Mouse (Mus musculus) heart, embryonic 11.5 days (tissue): ENCODE data around the gene Klf9. TPM values are rescaled to one million over a fixed set of nuclear protein-coding genes. Genes with fewer than 3 reads are reported as not detected.

Source experiments
- ATAC-seq: fragments of 200-750 bp; cut with Nextera tagmentation; replicated peaks from 2 replicates; pipeline ENCODE4 v1.8.0; 2017; ENCODE audit warnings: moderate library complexity; ENCODE audit not compliant: insufficient number of reproducible peaks, low FRiP score, low TSS enrichment
- H3K27ac ChIP-seq: fragments of 300-500 bp; sonication (generic); 2 replicates; pipeline ENCODE4 v1.5.1; 2014; ENCODE audit warnings: mild to moderate bottlenecking, low read depth, low read length
- H3K27me3 ChIP-seq: fragments of 300-500 bp; sonication (generic); 2 replicates; pipeline ENCODE4 v1.6.1; 2014; ENCODE audit warnings: mild to moderate bottlenecking, low read length, mixed read lengths; ENCODE audit not compliant: control insufficient read depth, insufficient read depth
- H3K36me3 ChIP-seq: fragments of 300-500 bp; sonication (generic); 2 replicates; pipeline ENCODE4 v1.6.1; 2014; ENCODE audit warnings: mild to moderate bottlenecking, low read length, moderate library complexity, mixed read lengths; ENCODE audit not compliant: control insufficient read depth, insufficient read depth
- H3K4me1 ChIP-seq: fragments of 300-500 bp; sonication (generic); 2 replicates; pipeline ENCODE4 v1.6.1; 2014; ENCODE audit warnings: low read length; ENCODE audit not compliant: control insufficient read depth, insufficient read depth
- H3K4me2 ChIP-seq: fragments of 300-500 bp; sonication (generic); 2 replicates; pipeline ENCODE4 v1.6.1; 2014; ENCODE audit warnings: mild to moderate bottlenecking, moderate library complexity
- H3K4me3 ChIP-seq: fragments of 300-500 bp; sonication (generic); 2 replicates; pipeline ENCODE4 v1.5.1; 2014; ENCODE audit warnings: low read depth, low read length
- H3K9ac ChIP-seq: fragments of 300-500 bp; sonication (generic); 2 replicates; pipeline ENCODE4 v1.6.1; 2014; ENCODE audit warnings: mild to moderate bottlenecking, low read depth, low read length, moderate library complexity
- H3K9me3 ChIP-seq: fragments of 300-500 bp; sonication (generic); replicated peaks from 2 replicates; pipeline ENCODE4 v1.6.1; 2016; ENCODE audit warnings: low read length; ENCODE audit not compliant: control insufficient read depth
- WGBS: fragments of 180-500 bp; shearing (Covaris S2); extraction: QIAGEN DNeasy Blood & Tissue Kit; methylation state at CpG from one replicate; pipeline ENCODE4 v1.1.7; 2014; ENCODE audit not compliant: insufficient replicate concordance; 5-methylcytosine and 5-hydroxymethylcytosine counted together
- polyA plus RNA-seq: library from polyadenylated mRNA; unstranded; fragments of >200 nt; fragmentation: Nextera tagmentation; extraction: Ambion mirVana; gene quantifications from 2 replicates; pipeline ENCODE4 v1.2.1, GENCODE M21; 2014

Klf9 gene
- 1.2 and 1.6 TPM in 2 replicates for polyA plus RNA-seq

DNA sequence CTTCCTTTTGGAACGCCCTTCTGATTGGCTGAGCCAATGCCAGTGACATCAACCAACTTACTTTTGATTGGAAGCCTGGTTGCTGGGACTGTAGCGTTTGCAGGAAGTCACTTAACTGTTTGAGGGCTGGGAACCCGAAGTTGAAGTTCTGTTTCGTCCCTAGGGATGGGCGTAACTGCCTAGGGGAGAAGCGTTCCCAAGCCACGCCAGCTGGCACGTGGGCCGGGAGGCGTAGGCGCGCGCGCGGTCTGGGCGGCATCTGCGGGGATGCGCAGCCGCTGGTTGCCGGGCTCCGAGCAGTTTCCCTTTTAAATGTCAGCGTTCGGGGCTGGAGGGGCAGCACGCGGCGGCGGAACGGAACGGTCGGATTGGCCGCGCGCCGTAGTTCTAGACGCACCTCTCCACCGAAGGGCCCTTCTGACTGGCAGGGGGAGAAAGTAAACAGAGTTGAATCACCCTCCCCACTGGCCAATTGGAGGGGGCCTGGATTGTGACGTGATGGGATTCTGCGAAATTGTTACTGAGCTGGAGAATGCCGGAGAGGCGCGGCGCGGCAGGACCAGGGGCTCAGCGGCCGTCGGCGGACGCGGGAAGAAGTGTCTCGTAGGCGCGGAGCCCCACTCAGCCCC is at the start of gene Klf9:
Gene Klf9 (plus strand): TSS at position 538 of the 629 bp plus-strand sequence.
- Histone ChIP-seq H3K4me2 (peak within 1 kb of the TSS; percentile 87), H3K4me1 (peaks cover 6% of the 10 kb centered on the region; the same call in 1 of the 2 replicates), H3K9me3 (no peaks in the 10 kb centered on the region), H3K27ac (peak within 1 kb of the TSS; percentile 75), H3K4me3 (peak within 1 kb of the TSS; percentile 67), H3K9ac (peak within 1 kb of the TSS; percentile 72), H3K36me3 (no peaks in the 10 kb centered on the region), H3K27me3 (peaks cover 14% of the 10 kb centered on the region)
- WGBS = under 1% methylated on average over 52 of the region's 52 CpGs
- ATAC-seq = peak; percentile 87

GRCm38 (mm10) chr19:23091586-23091985 is 49.4 kb upstream of the Klf9 start:
- Histone ChIP-seq H3K4me1 (no peaks in the 10 kb centered on the region), H3K9ac (no peak overlapping the region), H3K4me2 (no peak overlapping the region), H3K27me3 (no peaks in the 10 kb centered on the region), H3K27ac (no peak overlapping the region), H3K9me3 (no peaks in the 10 kb centered on the region), H3K36me3 (no peaks in the 10 kb centered on the region), H3K4me3 (no peak overlapping the region)
- WGBS = 76% methylated on average over 4 of the region's 4 CpGs
- no peak for ATAC-seq

DNA sequence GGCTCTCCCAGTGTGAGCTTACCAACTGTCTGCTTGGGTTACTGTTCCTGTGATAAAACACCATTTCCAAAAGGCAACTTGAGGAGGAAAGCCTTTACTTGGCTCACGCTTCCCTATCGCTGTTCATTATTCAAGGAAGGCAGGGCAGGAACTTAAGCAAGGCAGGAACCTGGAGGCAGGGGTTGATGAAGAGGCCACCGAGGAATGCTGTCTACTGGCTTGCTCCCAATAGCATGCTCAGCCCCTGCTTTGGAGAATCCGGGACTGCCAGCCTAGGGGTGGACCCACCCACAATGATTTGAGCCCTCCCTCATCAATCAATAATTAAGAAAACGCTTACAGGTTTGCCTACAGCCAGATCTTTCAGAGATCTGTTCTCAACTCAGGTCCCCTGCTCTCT is 47.5 kb upstream of the Klf9 start:
- WGBS = 88% methylated on average over 5 of the region's 5 CpGs
- Histone ChIP-seq H3K27me3 (no peaks in the 10 kb centered on the region), H3K9ac (no peak overlapping the region), H3K4me1 (no peaks in the 10 kb centered on the region), H3K9me3 (no peaks in the 10 kb centered on the region), H3K36me3 (no peaks in the 10 kb centered on the region), H3K4me3 (no peak overlapping the region), H3K4me2 (no peak overlapping the region), H3K27ac (no peak overlapping the region)
- ATAC-seq = no peak

- WGBS = 58% methylated on average over 3 of the region's 3 CpGs
- Histone ChIP-seq H3K27ac (no peak overlapping the region), H3K4me2 (no peak overlapping the region), H3K4me1 (no peaks in the 10 kb centered on the region), H3K9me3 (no peaks in the 10 kb centered on the region), H3K36me3 (no peaks in the 10 kb centered on the region), H3K4me3 (no peak overlapping the region), H3K9ac (no peak overlapping the region), H3K27me3 (no peaks in the 10 kb centered on the region)
- ATAC-seq = no peak
These were observed 46.1 kb upstream of the Klf9 start for GRCm38 (mm10) chr19:23094906-23095305.

- no peak overlapping the region for H3K4me3 ChIP-seq
- H3K27ac ChIP-seq = no peak overlapping the region
- H3K9ac ChIP-seq = no peak overlapping the region
- no peaks in the 10 kb centered on the region for H3K36me3 ChIP-seq
- no peaks in the 10 kb centered on the region for H3K4me1 ChIP-seq
- no peaks in the 10 kb centered on the region for H3K27me3 ChIP-seq
- no peaks in the 10 kb centered on the region for H3K9me3 ChIP-seq
- no peak for ATAC-seq
- 85% methylated on average over 5 of the region's 5 CpGs for WGBS
- no peak overlapping the region for H3K4me2 ChIP-seq
These were observed 34.2 kb upstream of the Klf9 start for GRCm38 (mm10) chr19:23106859-23107258.

DNA sequence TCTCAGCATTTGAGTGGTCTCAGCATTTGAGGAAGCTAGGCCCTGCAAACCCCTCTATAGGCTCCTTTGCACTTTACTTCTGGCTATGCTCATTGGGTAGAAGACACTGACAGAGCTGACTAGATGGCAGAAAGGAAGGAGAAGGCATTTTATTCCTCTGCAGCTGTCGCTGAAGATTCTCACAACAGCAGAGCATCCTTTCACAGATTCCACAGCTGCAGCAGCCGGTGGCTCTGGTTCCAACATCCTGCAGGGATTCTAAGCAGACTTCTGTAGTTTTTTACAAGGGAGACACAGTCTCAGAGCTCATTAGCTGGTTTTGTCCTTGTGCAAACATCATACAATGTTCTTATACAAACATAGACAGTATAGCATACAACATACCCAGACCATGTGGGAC is 33.7 kb upstream of the Klf9 start:
- WGBS = 61% methylated on average over 2 of the region's 2 CpGs
- ATAC-seq = no peak
- no peak overlapping the region for H3K4me2 ChIP-seq
- H3K36me3 ChIP-seq = no peaks in the 10 kb centered on the region
- H3K9me3 ChIP-seq = no peaks in the 10 kb centered on the region
- H3K27me3 ChIP-seq = no peaks in the 10 kb centered on the region
- H3K4me3 ChIP-seq = no peak overlapping the region
- no peak overlapping the region for H3K9ac ChIP-seq
- no peak overlapping the region for H3K27ac ChIP-seq
- no peaks in the 10 kb centered on the region for H3K4me1 ChIP-seq

DNA sequence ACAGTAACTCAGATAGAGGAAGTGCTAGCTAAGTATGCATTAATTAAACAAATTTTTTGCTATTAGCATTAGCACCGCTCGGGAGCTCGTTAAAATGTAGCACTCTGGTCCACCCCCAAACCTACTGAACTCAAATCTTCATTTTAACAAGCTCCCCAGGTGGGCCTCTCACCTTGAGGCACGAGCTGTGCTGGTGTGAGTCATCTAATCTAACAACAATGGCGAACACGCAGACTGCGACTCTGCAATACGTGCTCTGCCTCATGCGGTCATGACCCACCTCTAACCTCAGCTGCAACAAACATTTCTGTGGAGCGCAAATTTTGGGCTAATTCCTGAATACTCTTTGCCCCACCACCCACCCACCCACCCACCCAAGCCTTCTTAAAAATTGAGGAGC is 19.2 kb upstream of the Klf9 start:
- WGBS = 11% methylated on average over 10 of the region's 10 CpGs
- Histone ChIP-seq H3K9ac (no peak overlapping the region), H3K9me3 (no peaks in the 10 kb centered on the region), H3K36me3 (no peaks in the 10 kb centered on the region), H3K27ac (no peak overlapping the region), H3K4me1 (no peaks in the 10 kb centered on the region), H3K4me2 (no peak overlapping the region), H3K27me3 (no peaks in the 10 kb centered on the region), H3K4me3 (no peak overlapping the region)
- ATAC-seq = no peak

DNA sequence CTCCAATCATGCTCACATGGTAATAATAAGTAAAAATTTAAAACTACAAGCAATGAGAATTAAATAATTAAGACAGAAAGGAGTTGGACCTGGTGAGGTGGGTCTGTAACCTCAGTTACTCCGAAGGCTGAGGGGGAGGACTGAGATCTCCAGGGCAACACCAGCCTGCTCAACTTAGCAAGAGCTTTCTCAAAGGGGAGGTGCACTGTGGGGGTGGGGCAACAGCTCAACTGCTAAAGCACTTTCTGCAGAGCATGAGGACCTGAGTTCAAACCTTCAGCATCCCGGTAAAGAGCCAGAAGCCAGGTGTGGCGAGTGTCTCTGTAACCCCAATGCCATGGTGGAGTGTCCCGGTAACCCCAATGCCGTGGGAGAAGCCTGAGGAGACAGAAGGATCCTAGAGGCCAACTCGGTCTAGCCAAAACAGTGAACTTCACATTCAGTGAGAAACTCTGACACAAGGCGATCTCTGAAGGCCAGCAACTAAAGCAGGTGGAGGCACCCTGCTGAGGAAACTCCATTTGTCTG is 16.9 kb upstream of the Klf9 start:
- H3K36me3 ChIP-seq = no peaks in the 10 kb centered on the region
- H3K9ac ChIP-seq = no peak overlapping the region
- no peak overlapping the region for H3K4me2 ChIP-seq
- no peak overlapping the region for H3K27ac ChIP-seq
- H3K4me1 ChIP-seq = no peaks in the 10 kb centered on the region
- 70% methylated on average over 7 of the region's 7 CpGs for WGBS
- ATAC-seq = no peak
- H3K4me3 ChIP-seq = no peak overlapping the region
- no peaks in the 10 kb centered on the region for H3K9me3 ChIP-seq
- no peaks in the 10 kb centered on the region for H3K27me3 ChIP-seq
